Mouse (Mus musculus) naive thymus-derived CD4-positive, alpha-beta T cell, adult 2 months (primary cell): Measurements from ENCODE around the gene Timm8a2.
A peak's percentile ranks its signal among the peaks of the same experiment; 100 is the strongest.

ENCODE experiments used
- DNase-seq: peaks from one replicate; pipeline ENCODE4 v3.0.0-alpha.2; 2011; ENCODE audit warnings: low read depth

Timm8a2 gene

DNA sequence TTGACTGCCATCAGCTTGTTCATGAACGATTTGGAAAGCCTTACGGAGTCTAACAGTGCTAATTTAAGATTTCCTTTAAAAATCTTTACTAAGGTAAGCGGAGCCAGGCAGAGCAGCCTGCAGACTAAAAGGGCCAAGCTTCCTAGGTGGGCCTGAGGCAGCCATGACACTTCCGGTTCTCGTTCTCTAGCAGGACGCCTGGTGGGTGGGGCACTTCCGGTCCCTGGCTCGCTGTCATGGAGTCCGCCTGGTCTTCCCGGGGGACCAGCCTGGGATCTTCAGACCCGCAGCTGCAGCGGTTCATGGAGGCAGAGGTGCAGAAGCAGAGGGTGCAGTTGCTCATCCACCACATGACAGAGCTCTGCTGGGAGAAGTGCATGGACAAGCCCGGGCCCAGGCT, at the start of gene Timm8a2:
Gene Timm8a2, plus strand, starts transcription at position 224 of the 400 bp plus-strand sequence.
- DNase-seq: no peak

DNA sequence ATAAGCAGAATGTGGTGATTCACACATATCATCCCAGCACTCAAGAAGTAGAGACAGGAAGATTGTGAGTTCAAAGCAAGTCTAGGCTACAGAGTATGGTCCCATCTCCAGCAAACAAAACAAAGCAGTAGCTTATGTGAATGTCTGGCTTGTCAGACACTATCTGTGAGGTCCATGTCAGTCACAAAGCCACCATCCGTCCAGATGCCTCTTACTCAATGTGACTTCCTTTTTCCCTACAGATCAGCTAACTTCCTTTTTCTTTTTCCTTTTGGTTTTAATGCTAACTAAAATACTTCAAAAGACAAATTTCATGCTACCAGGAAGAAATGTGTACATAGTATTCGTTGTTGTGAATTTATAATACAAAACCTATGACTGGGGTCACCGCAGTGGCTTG, 49.0 kb upstream of the Timm8a2 start:
- no peak for DNase-seq

DNA sequence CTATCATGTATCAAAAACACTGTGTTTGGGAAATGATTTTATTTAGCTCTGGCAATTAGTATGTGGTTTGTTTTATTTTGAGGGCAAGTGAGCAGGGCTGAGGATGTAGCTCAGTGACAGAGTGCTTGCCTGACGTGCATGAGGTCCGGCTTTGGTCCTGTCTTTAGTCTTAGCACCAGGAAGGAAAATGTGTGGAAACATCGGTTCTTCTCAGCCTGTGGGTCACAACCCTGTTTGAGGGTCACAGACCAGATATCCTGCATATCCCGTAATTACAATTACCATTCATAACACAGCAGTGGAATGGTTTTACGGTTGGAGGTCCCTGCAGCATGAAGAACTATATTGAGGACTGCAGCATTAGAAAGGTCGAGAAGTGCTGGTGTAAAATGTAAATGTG, 48.4 kb upstream of the Timm8a2 start:
- no peak for DNase-seq

DNA sequence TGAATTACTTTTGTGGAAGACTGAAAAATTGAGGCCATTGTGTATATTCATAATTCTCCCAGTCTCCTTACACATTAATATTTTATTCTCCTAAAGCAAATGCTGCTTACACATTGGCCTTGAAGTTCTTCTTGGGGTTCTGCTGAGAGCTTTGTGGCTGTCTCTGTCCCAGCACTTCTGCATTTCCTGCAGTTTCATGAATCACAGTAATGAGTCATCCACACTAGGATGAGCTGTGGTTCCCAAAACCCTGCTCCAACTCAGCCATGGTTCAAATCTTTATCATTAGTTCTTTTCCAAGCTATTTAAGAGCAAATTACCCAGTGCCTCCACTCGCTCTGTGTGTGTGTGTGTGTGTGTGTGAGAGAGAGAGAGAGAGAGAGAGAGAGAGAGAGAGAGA, 47.2 kb upstream of the Timm8a2 start:
- peak; percentile 64 for DNase-seq

DNA sequence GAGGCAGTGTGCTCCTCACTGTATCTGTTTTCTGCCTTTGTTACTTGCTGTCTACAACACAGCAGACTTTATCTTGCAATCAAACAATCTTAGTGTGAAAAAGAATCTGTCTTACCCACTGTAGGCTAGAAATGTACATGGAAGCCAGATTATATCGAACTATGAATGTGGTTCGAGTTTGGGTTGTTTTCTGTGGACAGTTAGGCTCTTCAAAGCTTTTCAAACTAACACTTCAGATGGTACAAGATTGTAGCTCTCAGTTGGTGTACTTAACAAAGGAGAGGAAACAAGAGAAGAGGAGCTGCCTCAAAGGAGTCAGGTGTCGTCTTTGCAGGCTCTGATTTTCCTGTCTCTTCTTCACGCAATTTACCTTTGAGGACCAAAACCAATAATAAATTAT, 46.8 kb upstream of the Timm8a2 start:
- peak; percentile 77 for DNase-seq

DNA sequence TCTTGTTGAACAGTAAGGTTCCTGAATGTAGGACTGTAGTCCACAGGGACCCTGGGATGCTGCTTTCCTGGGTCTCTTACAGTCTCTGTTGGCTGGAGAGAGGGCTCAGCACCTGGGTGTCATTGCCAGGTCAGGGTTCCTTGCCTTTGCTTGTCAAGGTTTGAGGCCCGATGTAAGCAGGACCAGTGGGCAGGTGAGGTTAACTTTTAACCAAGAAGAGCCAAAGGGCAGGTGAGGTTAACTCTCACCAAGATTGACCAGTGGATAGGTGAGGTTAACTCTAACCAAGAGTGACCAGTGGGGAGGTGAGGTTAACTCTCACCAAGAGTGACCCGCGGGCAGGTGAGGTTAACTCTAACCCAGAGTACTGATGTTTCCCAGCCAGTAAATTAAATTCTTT, 45.1 kb upstream of the Timm8a2 start:
- DNase-seq: no peak

DNA sequence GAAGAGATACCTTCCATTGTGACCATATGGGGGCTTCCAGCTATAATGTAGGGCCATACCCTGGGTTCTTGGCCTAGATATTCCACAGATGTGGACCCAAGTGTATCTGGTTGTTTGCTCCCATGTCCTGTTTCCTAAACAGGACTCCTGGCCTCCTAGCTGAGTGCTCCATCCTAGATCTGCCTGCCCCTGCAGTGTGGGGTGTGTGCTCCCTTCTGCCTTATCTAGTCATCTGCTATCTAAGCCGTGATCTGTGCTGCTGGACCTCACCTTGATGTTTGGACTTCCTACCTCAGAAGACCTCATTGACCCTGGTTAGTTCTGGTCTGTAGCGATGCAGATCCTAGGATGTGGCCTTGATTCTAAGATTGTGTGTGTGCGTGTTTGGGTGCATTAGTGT, 44.6 kb upstream of the Timm8a2 start:
- DNase-seq: no peak

DNA sequence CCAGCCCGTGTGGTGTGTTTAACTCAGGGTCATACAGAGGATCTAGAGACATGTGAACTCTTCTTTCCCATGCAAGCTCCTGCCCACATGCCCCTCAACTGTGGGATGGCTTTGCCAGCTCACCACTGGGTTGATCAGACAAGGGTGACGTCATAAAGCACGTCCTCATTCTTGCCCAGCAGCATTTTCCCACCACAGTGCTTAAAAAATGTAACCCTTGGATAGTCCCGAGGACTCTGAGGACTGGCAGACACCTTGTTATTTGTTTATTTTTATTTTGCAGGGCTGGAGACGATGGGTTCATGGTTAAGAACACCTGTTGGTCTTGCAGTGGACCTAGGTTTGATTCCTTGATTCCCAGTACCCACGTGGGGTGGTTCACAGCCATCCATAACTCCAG, 43.6 kb upstream of the Timm8a2 start:
- DNase-seq: no peak

DNA sequence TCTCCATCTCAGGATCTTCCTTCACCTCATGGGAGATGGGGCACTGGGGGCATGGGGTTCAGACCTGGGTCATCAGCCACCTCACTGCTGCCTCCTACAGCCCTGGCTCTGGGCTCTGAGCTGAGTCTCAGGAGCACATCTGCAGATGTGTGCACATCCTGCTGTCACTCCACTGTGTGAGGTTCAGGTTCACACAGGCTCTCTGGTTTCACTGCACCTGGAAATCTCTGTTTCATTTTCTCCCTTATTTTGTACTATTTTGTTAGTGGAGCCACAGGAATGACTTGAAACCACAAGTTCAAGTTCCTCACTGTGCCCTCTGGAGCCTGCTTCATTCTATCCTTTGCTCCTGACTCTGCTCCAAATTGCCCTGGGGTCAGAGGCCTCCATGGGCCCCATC, 42.6 kb upstream of the Timm8a2 start:
- DNase-seq: peak; percentile 64

DNA sequence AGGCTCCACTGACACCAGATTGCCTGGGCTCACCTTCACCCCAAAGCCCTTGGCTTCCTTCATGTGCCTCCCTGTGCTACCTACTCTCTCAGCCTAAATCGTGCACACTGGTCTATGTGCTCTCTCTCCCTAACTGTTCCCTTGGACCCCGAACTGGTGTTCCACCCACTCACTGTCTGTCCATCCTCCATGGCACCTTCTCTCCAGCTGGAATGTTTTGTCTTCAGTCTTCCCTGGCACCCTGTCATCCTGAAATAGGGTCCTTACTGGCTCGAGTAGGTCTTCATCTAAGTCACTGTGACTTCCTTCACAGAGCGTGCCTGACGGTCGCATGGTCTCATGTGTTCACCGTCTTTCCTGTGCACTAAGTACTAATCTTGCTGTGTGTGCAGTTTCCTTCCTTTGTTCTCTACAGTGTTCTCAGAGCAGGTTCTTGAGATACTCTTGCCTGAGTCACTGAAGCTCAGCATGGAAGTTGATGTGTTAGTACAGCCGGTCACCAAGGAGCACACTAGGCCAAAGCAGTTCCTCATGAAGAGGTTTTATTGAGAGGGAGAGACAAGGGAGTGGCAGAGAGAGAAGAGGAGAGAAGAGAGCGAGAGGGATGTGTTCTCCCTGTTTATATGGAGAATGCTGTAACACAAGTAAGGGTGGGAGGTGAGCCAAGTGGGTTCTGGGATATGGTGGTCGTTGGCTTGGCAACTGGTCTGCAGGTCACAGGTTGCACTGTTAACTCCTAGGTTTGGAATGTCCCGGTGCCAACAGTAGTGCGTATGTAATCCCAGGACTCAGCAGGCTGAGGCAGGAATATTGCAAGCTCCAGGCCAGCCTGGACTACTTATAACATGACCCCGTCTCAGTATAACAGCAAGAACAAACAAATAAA, 41.8 kb upstream of the Timm8a2 start:
- DNase-seq: peak; percentile 83

DNA sequence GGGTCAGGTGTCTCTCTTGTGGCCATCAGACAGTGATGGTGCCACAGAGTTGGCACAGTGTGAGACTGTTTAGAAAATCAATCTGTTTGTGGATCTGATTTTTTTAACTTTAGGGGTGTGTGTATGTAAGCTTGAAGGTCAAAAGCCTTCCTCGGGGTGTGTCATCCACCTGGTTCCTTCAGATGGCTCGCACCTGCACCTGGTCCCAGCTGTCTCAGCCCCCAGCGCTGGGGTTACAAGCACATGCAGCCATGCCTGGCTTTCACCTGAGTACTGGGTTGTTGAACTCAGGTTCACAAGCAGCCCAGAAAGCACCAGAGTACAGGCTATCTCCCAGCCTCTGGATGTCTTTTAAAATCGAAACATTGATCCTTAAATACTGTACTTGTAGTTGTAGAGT, 40.9 kb upstream of the Timm8a2 start:
- no peak for DNase-seq

DNA sequence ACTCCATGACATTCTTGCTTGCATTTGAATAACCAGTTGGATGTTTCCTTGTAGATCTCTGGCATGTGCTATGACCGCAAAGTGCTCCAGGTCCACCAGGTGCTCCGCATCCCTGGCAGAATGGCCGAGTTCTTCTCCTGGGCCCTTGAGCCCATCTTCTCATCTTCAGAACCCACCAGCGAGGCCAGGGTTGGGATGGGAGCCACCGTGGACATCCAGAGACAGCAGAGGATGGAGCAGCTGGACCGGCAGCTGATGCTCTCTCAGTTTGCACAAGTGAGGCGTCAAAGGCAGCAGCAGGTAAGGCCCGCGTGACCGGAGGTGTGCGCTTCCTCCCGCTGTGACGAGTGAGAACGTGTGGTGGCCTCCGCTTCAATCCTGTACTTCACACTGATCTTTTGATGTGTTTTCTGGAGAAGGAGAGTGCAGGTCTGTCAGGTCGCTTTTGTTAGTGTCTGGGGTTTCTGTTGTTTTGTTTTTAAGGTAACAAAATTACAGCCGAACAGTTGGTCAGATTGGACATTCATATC, 40.2 kb upstream of the Timm8a2 start:
- DNase-seq: peak; percentile 76

DNA sequence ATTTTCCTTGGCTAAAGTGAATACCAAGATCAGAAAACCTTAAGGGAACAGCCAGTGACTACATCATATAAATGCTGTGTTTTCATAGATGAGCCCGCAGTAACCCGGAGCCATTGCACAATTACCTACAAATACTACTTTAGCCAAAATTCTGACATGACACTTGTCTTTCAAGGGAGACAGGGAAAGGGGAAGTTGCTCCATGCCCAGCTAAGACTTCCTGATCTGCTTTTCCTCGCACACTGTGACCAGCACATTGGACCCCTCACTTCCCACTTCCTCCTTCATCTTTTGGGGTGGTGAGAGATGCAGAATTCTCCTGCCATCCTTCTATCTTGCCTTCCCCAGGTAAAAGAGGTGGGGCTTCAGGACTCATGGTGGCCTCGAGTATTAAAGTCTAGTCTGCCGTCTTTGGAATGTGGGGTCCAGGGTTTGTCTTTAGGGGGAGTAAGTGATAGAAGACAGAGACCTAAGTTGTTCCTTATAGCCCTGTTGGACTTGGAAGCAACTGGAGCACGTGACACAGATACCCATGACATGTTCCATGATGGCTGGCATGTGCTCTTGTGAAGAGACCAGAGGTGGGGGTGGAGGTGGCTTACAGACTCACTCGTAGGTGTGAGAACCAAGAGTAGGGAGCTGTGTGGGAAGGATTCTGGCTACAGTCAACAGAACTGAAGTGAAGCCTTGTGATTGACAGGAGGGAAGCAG, 39.5 kb upstream of the Timm8a2 start:
- peak; percentile 58 for DNase-seq

DNA sequence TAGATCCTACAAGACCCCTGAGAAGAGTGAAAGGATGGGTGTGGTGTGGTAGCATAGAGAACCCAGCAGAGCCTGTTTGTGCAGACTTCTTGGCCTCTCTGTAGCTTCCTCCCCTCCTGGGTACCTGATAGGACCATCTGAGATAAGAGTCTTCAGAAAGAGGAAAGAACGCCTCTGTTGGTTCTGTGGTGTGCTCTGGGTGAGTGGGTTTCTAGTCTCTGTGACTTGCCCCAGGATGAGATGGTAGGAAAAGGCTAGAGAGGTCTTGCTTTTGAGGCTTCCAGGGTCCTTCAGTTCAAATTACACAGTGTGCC, 39.0 kb upstream of the Timm8a2 start:
- DNase-seq: no peak

DNA sequence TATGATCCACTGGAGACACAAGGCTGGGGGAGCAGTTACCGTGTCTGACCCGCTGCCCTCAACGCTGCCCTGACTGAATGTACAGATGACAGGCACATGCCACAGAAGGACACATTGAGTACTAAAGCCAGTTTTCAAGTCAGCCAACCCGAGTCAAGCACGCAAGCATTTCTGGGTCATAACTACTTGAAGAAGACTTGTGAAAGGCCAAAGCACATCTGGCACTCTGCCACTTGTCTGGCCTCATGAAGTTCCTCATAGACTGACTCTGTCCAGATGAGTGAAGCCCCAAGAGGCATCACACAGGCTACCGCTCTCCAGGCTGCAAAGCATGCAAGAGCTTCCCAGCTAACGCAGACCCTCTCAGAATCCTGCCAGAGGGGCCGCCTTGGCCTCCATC, 37.7 kb upstream of the Timm8a2 start:
- DNase-seq: no peak

DNA sequence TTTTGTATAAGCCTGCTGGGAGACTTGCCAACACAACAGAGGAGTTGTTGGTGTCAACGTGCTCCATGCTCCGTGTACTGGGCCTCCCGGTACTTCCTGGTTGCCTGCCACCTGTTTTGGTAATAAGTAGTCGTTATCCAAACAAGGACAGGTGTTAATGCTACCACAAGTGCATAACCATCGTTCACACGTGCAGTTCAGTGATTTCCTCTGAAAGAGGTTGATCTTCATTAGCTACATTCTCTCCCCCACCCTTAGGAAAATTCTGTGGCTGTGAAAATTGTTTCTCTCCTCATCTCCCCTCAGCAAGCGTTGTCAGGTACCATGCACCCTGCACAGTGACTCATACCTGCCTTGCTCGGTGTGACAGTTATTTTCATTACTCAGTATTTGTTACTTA, 35.0 kb upstream of the Timm8a2 start:
- peak; percentile 61 for DNase-seq

DNA sequence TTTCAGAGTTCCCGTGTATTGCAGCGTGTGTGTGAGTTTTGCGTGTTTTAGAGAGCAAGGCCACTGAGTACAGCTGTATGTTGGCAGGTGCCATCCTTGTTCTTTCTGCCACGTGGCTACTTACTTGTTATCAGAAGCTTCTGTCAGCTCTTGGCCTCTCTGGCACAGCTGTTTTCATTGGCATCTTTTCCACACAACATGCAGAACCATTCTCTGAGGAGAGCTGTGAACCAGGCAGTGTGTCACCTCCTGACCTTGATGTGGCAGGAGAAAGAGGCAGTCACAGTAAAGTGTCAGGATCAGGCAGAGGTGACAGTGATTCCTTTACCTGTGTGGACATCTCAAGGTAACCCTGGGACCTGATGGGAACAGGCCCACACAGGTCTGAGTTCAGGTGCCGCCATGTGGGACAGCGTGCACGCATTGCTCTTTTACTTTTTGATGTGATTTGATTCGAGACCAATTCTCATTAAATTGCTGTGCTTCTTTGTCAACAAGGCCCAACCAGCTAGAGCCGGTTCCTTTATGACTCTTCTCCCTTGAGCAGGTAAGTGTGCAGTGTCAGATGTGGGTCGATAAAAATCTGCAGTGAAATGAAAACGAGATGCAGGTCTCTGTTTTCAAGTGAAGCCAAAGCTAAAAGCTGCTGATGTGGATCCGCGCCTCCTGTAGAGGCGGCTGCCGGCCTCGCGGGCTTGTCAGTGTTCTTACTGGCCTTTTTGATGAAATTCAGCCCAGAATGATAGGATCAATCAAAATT, 33.9 kb upstream of the Timm8a2 start:
- peak; percentile 84 for DNase-seq

DNA sequence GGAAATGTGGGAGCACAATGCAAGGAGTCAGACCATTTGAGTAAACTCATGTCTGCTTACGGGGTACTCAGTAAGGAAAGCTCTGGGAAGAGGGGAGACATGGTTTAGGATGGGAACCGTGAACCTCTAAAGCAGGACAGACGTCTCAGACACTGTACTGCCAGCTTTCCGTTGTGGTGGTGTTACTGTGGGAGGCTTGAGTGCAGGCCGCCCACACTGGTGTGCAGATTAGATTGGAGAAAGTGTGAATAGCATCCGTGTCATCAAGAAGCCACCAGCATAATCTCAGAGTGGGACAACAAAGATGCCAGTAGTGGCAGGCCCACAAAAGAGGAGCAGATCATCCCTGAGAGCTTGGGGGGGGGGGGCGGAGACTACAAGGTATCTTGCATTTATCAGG, 32.2 kb upstream of the Timm8a2 start:
- no peak for DNase-seq

DNA sequence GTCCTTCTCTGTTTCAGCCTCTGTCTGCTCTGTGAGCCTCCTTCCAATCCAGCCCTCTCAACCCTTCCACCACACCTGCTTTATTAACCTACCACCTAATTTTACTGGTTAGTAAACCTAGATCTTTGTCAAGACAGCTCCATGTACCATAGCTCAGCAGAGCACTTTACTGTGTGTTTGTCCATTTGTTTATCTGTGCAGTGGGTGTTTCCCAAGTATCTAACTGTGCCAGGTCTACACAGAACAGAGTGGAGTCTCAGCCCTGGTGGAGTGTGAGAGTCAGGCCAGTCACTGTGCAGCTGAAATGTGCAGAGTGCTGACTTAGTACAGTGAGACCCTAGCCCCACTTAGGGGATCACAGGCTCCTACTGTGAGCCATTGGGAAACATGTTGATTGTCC, 30.7 kb upstream of the Timm8a2 start:
- DNase-seq: no peak

DNA sequence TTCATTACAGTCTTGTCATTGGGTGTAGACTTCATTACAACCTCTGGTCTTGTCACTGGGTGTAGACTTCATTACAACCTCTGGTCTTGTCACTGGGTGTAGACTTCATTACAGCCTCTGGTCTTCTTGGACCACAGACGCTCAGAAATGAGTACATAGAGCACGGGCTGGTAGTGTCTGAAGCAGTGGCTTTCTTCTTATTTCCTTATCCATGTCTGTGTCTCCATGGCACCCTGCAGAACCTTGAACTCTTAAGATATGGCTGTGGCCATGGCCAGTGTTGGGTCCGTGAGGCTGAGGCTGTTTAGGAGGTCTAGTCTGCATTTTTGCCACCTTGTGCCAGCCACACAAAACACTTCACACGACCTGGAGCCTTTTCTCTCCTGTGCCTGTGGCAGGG, 26.2 kb upstream of the Timm8a2 start:
- DNase-seq: no peak

DNA sequence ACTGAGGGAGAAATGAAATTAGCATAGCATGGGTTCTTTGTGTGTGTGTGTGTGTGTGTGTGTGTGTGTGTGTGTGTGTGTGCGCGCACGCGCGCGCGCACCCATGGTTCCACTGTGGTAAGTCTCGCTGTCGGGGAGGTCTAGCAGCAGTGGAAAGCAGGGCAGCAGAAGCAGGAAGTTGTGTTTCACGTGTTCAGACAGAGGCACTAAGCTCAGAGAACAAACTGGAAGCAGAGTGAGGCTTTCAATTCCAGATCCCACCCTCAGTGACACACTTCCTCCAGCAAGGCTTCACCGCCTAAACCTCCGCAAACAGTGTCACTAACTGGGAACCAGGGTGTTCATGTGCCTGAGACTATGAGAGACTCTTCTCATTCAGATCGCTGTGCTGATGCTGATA, 25.0 kb upstream of the Timm8a2 start:
- peak; percentile 93 for DNase-seq

DNA sequence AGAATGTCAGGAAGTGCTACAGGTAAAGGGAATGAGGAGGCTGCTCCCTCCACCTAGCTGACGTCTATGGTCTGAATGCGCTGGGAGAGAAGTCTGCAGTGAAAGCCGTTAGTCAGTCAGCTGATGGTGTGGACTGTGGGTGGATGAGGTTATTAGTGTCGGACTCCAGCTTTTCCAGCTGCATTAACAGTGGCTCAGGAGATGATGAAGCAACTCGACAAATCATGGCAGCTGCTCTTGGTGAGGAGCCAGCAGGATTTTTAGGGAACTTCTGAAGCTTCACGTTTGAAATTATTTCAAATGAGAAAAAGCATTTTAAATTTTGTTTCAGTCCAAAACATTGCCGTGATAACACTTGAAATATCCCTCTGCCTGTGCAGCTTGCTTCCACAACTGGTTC, 24.2 kb upstream of the Timm8a2 start:
- DNase-seq: no peak

DNA sequence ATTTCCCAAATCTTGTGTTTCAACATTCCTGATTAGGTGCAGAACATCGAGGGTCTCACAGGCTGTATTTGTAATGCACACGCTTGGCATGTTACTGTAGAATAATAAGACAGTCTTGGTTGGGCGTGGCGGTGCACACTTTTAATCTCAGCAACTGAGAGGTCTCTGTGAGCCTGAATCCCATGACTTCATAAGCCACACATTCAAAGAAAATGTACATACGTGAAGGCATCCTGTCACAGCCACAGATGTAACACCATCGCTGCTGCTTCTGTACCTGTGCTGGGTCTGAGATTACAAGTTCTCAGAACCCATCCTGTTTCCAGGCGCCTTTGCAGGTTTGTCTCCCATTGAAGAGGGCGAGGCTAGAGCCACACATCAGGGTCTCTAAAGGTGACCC, 22.7 kb upstream of the Timm8a2 start:
- peak; percentile 88 for DNase-seq
